Mouse (Mus musculus) embryonic facial prominence, embryonic 11.5 days (tissue): ENCODE results near the gene Gpr87. TPM values are rescaled to one million over a fixed set of nuclear protein-coding genes. Genes with fewer than 3 reads are reported as not detected.

Source experiments
- ATAC-seq: fragments of 200-750 bp; cut with Nextera tagmentation; replicated peaks from 2 replicates; pipeline ENCODE4 v1.8.0; 2017; ENCODE audit warnings: low read depth; ENCODE audit not compliant: insufficient number of reproducible peaks, low FRiP score, low TSS enrichment
- DNase-seq: peaks from one replicate; pipeline ENCODE4 v3.0.0-alpha.2; 2015; ENCODE audit warnings: low spot score
- H3K27ac ChIP-seq: fragments of 300-500 bp; sonication (generic); replicated peaks from 2 replicates; pipeline ENCODE4 v1.5.1; 2014; ENCODE audit warnings: mild to moderate bottlenecking, low read depth, low read length, control low read depth
- H3K27me3 ChIP-seq: fragments of 300-500 bp; sonication (generic); 2 replicates; pipeline ENCODE4 v1.6.1; 2014; ENCODE audit warnings: mild to moderate bottlenecking, low read length, moderate library complexity, mixed read lengths; ENCODE audit not compliant: control insufficient read depth, insufficient read depth
- H3K36me3 ChIP-seq: fragments of 300-500 bp; sonication (generic); replicated peaks from 2 replicates; pipeline ENCODE4 v1.6.1; 2014; ENCODE audit warnings: low read depth, mild to moderate bottlenecking, low read length, moderate library complexity, mixed read lengths; ENCODE audit not compliant: control insufficient read depth, insufficient read depth
- H3K4me1 ChIP-seq: fragments of 300-500 bp; sonication (generic); 2 replicates; pipeline ENCODE4 v1.6.1; 2014; ENCODE audit warnings: low read length, mixed read lengths; ENCODE audit not compliant: control insufficient read depth, insufficient read depth
- H3K4me2 ChIP-seq: fragments of 300-500 bp; sonication (generic); 2 replicates; pipeline ENCODE4 v1.6.1; 2014; ENCODE audit warnings: low read depth, mild to moderate bottlenecking, control low read depth, low read length, moderate library complexity
- H3K4me3 ChIP-seq: fragments of 300-500 bp; sonication (generic); 2 replicates; pipeline ENCODE4 v1.5.1; 2014; ENCODE audit warnings: low read depth, low read length, control low read depth
- H3K9ac ChIP-seq: fragments of 300-500 bp; sonication (generic); replicated peaks from 2 replicates; pipeline ENCODE4 v1.6.1; 2014; ENCODE audit warnings: mild to moderate bottlenecking, control low read depth, low read length
- H3K9me3 ChIP-seq: fragments of 300-500 bp; sonication (generic); replicated peaks from 2 replicates; pipeline ENCODE4 v1.6.1; 2016; ENCODE audit warnings: mild to moderate bottlenecking, low read length, inconsistent platforms, mixed read lengths; ENCODE audit not compliant: control insufficient read depth
- WGBS: fragments of 180-500 bp; shearing (Covaris S2); extraction: QIAGEN DNeasy Blood & Tissue Kit; methylation state at CpG from one replicate; pipeline ENCODE4 v1.1.7; 2014; 5-methylcytosine and 5-hydroxymethylcytosine counted together
- polyA plus RNA-seq: library from polyadenylated mRNA; unstranded; fragments of >200 nt; fragmentation: Nextera tagmentation; extraction: Ambion mirVana; gene quantifications from 2 replicates; pipeline ENCODE4 v1.2.1, GENCODE M21; 2014

Gene Gpr87
- polyA plus RNA-seq, 1 experiment from 2014 or later, result 0.27 TPM

GRCm38 (mm10) chr3:59204719-59205503, 10.0 kb upstream of the Gpr87 start:
- no peaks in the 10 kb centered on the region for H3K4me1 ChIP-seq
- 80% methylated on average over 11 of the region's 11 CpGs for WGBS
- no peak overlapping the region for H3K27ac ChIP-seq
- no peaks in the 10 kb centered on the region for H3K9me3 ChIP-seq
- DNase-seq (no peak), ATAC-seq (no peak)
- no peaks in the 10 kb centered on the region for H3K27me3 ChIP-seq
- H3K36me3 ChIP-seq, result no peaks in the 10 kb centered on the region
- no peak overlapping the region for H3K4me3 ChIP-seq
- no peak overlapping the region for H3K9ac ChIP-seq
- no peak overlapping the region for H3K4me2 ChIP-seq

GRCm38 (mm10) chr3:59203802-59204520, 9.1 kb upstream of the Gpr87 start:
- Histone ChIP-seq H3K27me3 (no peaks in the 10 kb centered on the region), H3K4me3 (no peak overlapping the region), H3K27ac (no peak overlapping the region), H3K36me3 (no peaks in the 10 kb centered on the region), H3K4me1 (no peaks in the 10 kb centered on the region), H3K9ac (no peak overlapping the region), H3K9me3 (no peaks in the 10 kb centered on the region), H3K4me2 (no peak overlapping the region)
- ATAC-seq, result no peak
- 85% methylated on average over 8 of the region's 8 CpGs for WGBS
- DNase-seq, result no peak

- whole genome bisulfite sequencing, result 82% methylated on average over 4 of the region's 4 CpGs
Measured at GRCm38 (mm10) chr3:59197329-59197948, 2.5 kb upstream of the Gpr87 start.

GRCm38 (mm10) chr3:59194099-59194498, 805 bp downstream of the Gpr87 start:
- ATAC-seq (no peak), DNase-seq (no peak)
- Histone ChIP-seq H3K4me1 (no peaks in the 10 kb centered on the region), H3K4me3 (no peak overlapping the region), H3K36me3 (no peaks in the 10 kb centered on the region), H3K9me3 (no peaks in the 10 kb centered on the region), H3K27me3 (no peaks in the 10 kb centered on the region), H3K27ac (no peak overlapping the region), H3K4me2 (no peak overlapping the region), H3K9ac (no peak overlapping the region)
- 93% methylated on average over 7 of the region's 7 CpGs for WGBS

More at GRCm38 (mm10) chr3:59197329-59197948, 2.5 kb upstream of the Gpr87 start:
- Histone ChIP-seq H3K4me3 (no peak overlapping the region), H3K27ac (no peak overlapping the region), H3K36me3 (no peaks in the 10 kb centered on the region), H3K9me3 (no peaks in the 10 kb centered on the region), H3K9ac (no peak overlapping the region), H3K4me1 (no peaks in the 10 kb centered on the region), H3K4me2 (no peak overlapping the region), H3K27me3 (no peaks in the 10 kb centered on the region)
- DNase-seq, result no peak
- ATAC-seq, result no peak

GRCm38 (mm10) chr3:59191674-59192073, 3.2 kb downstream of the Gpr87 start:
- H3K4me2 ChIP-seq, result no peak overlapping the region

GRCm38 (mm10) chr3:59187336-59187735, 7.6 kb downstream of the Gpr87 start:
- Histone ChIP-seq H3K27me3 (no peaks in the 10 kb centered on the region), H3K36me3 (no peaks in the 10 kb centered on the region), H3K4me3 (no peak overlapping the region), H3K9me3 (no peaks in the 10 kb centered on the region), H3K9ac (no peak overlapping the region), H3K4me2 (no peak overlapping the region), H3K4me1 (no peaks in the 10 kb centered on the region), H3K27ac (no peak overlapping the region)
- WGBS, result 84% methylated on average over 4 of the region's 4 CpGs
- ATAC-seq (no peak), DNase-seq (no peak)

More at GRCm38 (mm10) chr3:59191674-59192073, 3.2 kb downstream of the Gpr87 start:
- Histone ChIP-seq H3K27me3 (no peaks in the 10 kb centered on the region), H3K27ac (no peak overlapping the region), H3K4me3 (no peak overlapping the region), H3K9ac (no peak overlapping the region), H3K36me3 (no peaks in the 10 kb centered on the region), H3K4me1 (no peaks in the 10 kb centered on the region), H3K9me3 (no peaks in the 10 kb centered on the region)
- ATAC-seq (no peak), DNase-seq (no peak)
- WGBS, result 92% methylated on average over 6 of the region's 6 CpGs

- no peaks in the 10 kb centered on the region for H3K36me3 ChIP-seq
- ATAC-seq (no peak), DNase-seq (no peak)
- H3K4me1 ChIP-seq, result no peaks in the 10 kb centered on the region
- H3K27me3 ChIP-seq, result no peaks in the 10 kb centered on the region
- WGBS, result 86% methylated on average over 4 of the region's 4 CpGs
- H3K9me3 ChIP-seq, result no peaks in the 10 kb centered on the region
- H3K4me3 ChIP-seq, result no peak overlapping the region
- no peak overlapping the region for H3K9ac ChIP-seq
- no peak overlapping the region for H3K27ac ChIP-seq
- no peak overlapping the region for H3K4me2 ChIP-seq
Measured at GRCm38 (mm10) chr3:59185662-59186061, 9.2 kb downstream of the Gpr87 start.

GRCm38 (mm10) chr3:59182129-59182528, 12.8 kb downstream of the Gpr87 start:
- Histone ChIP-seq H3K4me3 (no peak overlapping the region), H3K27ac (no peak overlapping the region)
- ATAC-seq, result no peak

More at GRCm38 (mm10) chr3:59182129-59182528, 12.8 kb downstream of the Gpr87 start:
- Histone ChIP-seq H3K27me3 (no peaks in the 10 kb centered on the region), H3K9ac (no peak overlapping the region), H3K36me3 (no peaks in the 10 kb centered on the region), H3K9me3 (no peaks in the 10 kb centered on the region), H3K4me1 (no peaks in the 10 kb centered on the region), H3K4me2 (no peak overlapping the region)
- peak; percentile 20 for DNase-seq
